Mouse (Mus musculus) CH12.LX (cell line): ENCODE results near the gene Olfr1375. TPM values are rescaled to one million over a fixed set of nuclear protein-coding genes. Genes with fewer than 3 reads are reported as not detected.

Source experiments
- DNase-seq: peaks from one replicate; pipeline ENCODE4 v3.0.0-alpha.2; 2013; ENCODE audit errors: extremely low read depth
- H3K27ac ChIP-seq: 2 replicates; pipeline ENCODE4 v1.5.1; 2012; ENCODE audit warnings: low read depth, mild to moderate bottlenecking, control low read depth, moderate library complexity; ENCODE audit not compliant: insufficient read depth
- H3K27me3 ChIP-seq: replicated peaks from 2 replicates; pipeline ENCODE3; 2012; ENCODE audit warnings: inconsistent platforms
- H3K36me3 ChIP-seq, 2 experiments: replicated peaks in 1 of 2; 2 replicates each; pipeline versions ENCODE3 to v1.6.1; 2012; ENCODE audit warnings: inconsistent platforms in 1 of 2, low read length in 1 of 2, mild to moderate bottlenecking in 1 of 2, mixed read lengths in 1 of 2, moderate library complexity in 1 of 2; ENCODE audit not compliant: control insufficient read depth in 1 of 2, insufficient read depth in 1 of 2
- H3K4me1 ChIP-seq, 2 experiments: 2 replicates each; pipeline ENCODE4 v1.6.1; 2012; ENCODE audit warnings: inconsistent platforms in 1 of 2, moderate library complexity in 1 of 2; ENCODE audit not compliant: insufficient read depth in 2 of 2, control insufficient read depth in 1 of 2
- H3K4me2 ChIP-seq: 2 replicates; pipeline ENCODE4 v1.6.1; 2012; ENCODE audit warnings: low read depth, mild to moderate bottlenecking, control low read depth; ENCODE audit not compliant: poor library complexity, insufficient read depth, severe bottlenecking
- H3K4me3 ChIP-seq, 3 experiments: fragments of 150-350 bp in 1 of 3; sonication (generic) in 1 of 3; replicated peaks in 1 of 3; 2 replicates each; pipeline versions ENCODE3 to v1.5.1; 2011 to 2012; ENCODE audit warnings: low read depth in 2 of 3, low read length in 2 of 3, mild to moderate bottlenecking in 2 of 3, moderate library complexity in 2 of 3, control low read depth in 1 of 3, improper control_type of control experiment in 1 of 3, inconsistent platforms in 1 of 3, mixed read lengths in 1 of 3; ENCODE audit not compliant: poor library complexity in 1 of 3
- H3K79me2 ChIP-seq: replicated peaks from 2 replicates; pipeline ENCODE4 v1.6.1; 2012; ENCODE audit warnings: mild to moderate bottlenecking, moderate library complexity; ENCODE audit not compliant: control insufficient read depth, poor library complexity, insufficient read depth, severe bottlenecking; ENCODE audit errors: extremely low read depth
- H3K9ac ChIP-seq: 2 replicates; pipeline ENCODE4 v1.6.1; 2012; ENCODE audit warnings: low read depth, mild to moderate bottlenecking, control low read depth, moderate library complexity; ENCODE audit not compliant: insufficient read depth
- H3K9me3 ChIP-seq: replicated peaks from 2 replicates; pipeline ENCODE3; 2012; ENCODE audit warnings: low read length, inconsistent platforms, mixed read lengths
- BHLHE40 ChIP-seq: IDR thresholded peaks from 2 replicates; pipeline ENCODE4 v1.6.1; 2011; ENCODE audit warnings: mild to moderate bottlenecking, low read depth, low read length, improper control_type of control experiment
- CHD1 ChIP-seq: IDR thresholded peaks from 2 replicates; pipeline ENCODE4 v1.6.1; 2012; ENCODE audit warnings: low read depth, low read length, improper control_type of control experiment, inconsistent platforms
- CHD2 ChIP-seq: IDR thresholded peaks from 2 replicates; pipeline ENCODE4 v1.6.1; 2011; ENCODE audit warnings: low read length, improper control_type of control experiment
- ELF1 ChIP-seq: IDR thresholded peaks from 2 replicates; pipeline ENCODE4 v1.6.1; 2014; ENCODE audit warnings: low read depth, mild to moderate bottlenecking, inconsistent platforms, low read length, improper control_type of control experiment
- EP300 ChIP-seq: IDR thresholded peaks from 2 replicates; pipeline ENCODE4 v1.6.1; 2011; ENCODE audit warnings: low read length, improper control_type of control experiment
- GABPA ChIP-seq: IDR thresholded peaks from 2 replicates; pipeline ENCODE4 v1.6.1; 2012; ENCODE audit warnings: low read depth, low read length, improper control_type of control experiment, inconsistent platforms; ENCODE audit not compliant: insufficient replicate concordance
- HCFC1 ChIP-seq: IDR thresholded peaks from 2 replicates; pipeline ENCODE4 v1.6.1; 2012; ENCODE audit warnings: low read depth, mild to moderate bottlenecking, inconsistent platforms, low read length, improper control_type of control experiment
- JUN ChIP-seq: IDR thresholded peaks from 2 replicates; pipeline ENCODE4 v1.6.1; 2011; ENCODE audit warnings: low read depth, mild to moderate bottlenecking, low read length, improper control_type of control experiment, moderate library complexity; ENCODE audit not compliant: insufficient read depth
- MAFK ChIP-seq: IDR thresholded peaks from 2 replicates; pipeline ENCODE4 v1.6.1; 2011; ENCODE audit warnings: low read length, improper control_type of control experiment; ENCODE audit not compliant: insufficient replicate concordance
- MEF2A ChIP-seq: IDR thresholded peaks from 2 replicates; pipeline ENCODE4 v1.6.1; 2014; ENCODE audit warnings: low read depth, mild to moderate bottlenecking, inconsistent platforms, low read length, improper control_type of control experiment, borderline replicate concordance
- MXI1 ChIP-seq: IDR thresholded peaks from 2 replicates; pipeline ENCODE4 v1.6.1; 2011; ENCODE audit warnings: mild to moderate bottlenecking, low read depth, low read length, improper control_type of control experiment
- MYC ChIP-seq: IDR thresholded peaks from 2 replicates; pipeline ENCODE4 v1.6.1; 2011; ENCODE audit warnings: low read depth, mild to moderate bottlenecking, improper control_type of control experiment, low read length
- NRF1 ChIP-seq: IDR thresholded peaks from 2 replicates; pipeline ENCODE4 v1.6.1; 2014; ENCODE audit warnings: low read depth, mild to moderate bottlenecking, inconsistent platforms, low read length, improper control_type of control experiment, moderate library complexity
- RAD21 ChIP-seq: IDR thresholded peaks from 2 replicates; pipeline ENCODE4 v1.6.1; 2011; ENCODE audit warnings: low read depth, mild to moderate bottlenecking, low read length, improper control_type of control experiment, moderate library complexity
- SIN3A ChIP-seq: IDR thresholded peaks from 2 replicates; pipeline ENCODE4 v1.6.1; 2012; ENCODE audit warnings: low read length, improper control_type of control experiment, inconsistent platforms
- TBP ChIP-seq: conservative IDR thresholded peaks from 2 replicates; pipeline ENCODE4 v1.6.1; 2011; ENCODE audit warnings: low read depth, low read length, improper control_type of control experiment
- TCF12 ChIP-seq: IDR thresholded peaks from 2 replicates; pipeline ENCODE4 v1.6.1; 2014; ENCODE audit warnings: low read depth, mild to moderate bottlenecking, inconsistent platforms, low read length, improper control_type of control experiment
- UBTF ChIP-seq: IDR thresholded peaks from 2 replicates; pipeline ENCODE4 v1.6.1; 2012; ENCODE audit warnings: low read depth, mild to moderate bottlenecking, inconsistent platforms, low read length, improper control_type of control experiment, moderate library complexity
- ZKSCAN1 ChIP-seq: IDR thresholded peaks from 2 replicates; pipeline ENCODE4 v1.6.1; 2012; ENCODE audit warnings: low read depth, inconsistent platforms, low read length, improper control_type of control experiment, borderline replicate concordance
- ZMIZ1 ChIP-seq: IDR thresholded peaks from 2 replicates; pipeline ENCODE4 v1.6.1; 2012; ENCODE audit warnings: low read depth, mild to moderate bottlenecking, inconsistent platforms, low read length, improper control_type of control experiment
- ZNF384 ChIP-seq: IDR thresholded peaks from 2 replicates; pipeline ENCODE4 v1.6.1; 2012; ENCODE audit warnings: low read depth, low read length, improper control_type of control experiment, inconsistent platforms
- dilution Hi-C: fragments of 300-500 bp; cut with MboI; formaldehyde crosslinking; loops from 2 replicates; pipeline ENCODE4 v1.14.3; 2020; ENCODE audit warnings: low sequenced_read_pairs; ENCODE audit not compliant: extremely low pct_unique_long_range_greater_than_20kb, extremely low pct_ligation_motif_present
- in situ Hi-C: fragments of 300-500 bp; cut with MboI; formaldehyde crosslinking; loops from 3 replicates; pipeline ENCODE4 v1.14.3; 2019; ENCODE audit warnings: low sequenced_read_pairs, low pct_ligation_motif_present, low pct_unique_long_range_greater_than_20kb, mixed read lengths
- polyA plus RNA-seq: library from polyadenylated mRNA; unstranded; fragments of >175 nt; gene quantifications from 2 replicates; pipeline ENCODE4 v1.2.1, GENCODE M21; 2012; ENCODE audit warnings: low read depth; ENCODE audit not compliant: insufficient read length
- total RNA-seq, 2 experiments: library from RNA; depleted of rRNA; stranded (reverse); fragments of 300-350 nt in 1 of 2; fragments of >200 nt in 1 of 2; gene quantifications; 2 replicates each; pipeline ENCODE4 v1.2.3; 2012 to 2014

Gene Olfr1375
- total and polyA plus RNA-seq, 3 experiments: not detected

- H3K36me3 ChIP-seq: no peaks in the 10 kb centered on the region
- TF ChIP-seq ZMIZ1: no peak
- no peak for TF ChIP-seq HCFC1
- TF ChIP-seq CHD2: no peak
- TF ChIP-seq ELF1: no peak
- no peak for TF ChIP-seq GABPA
- TF ChIP-seq JUN: no peak
- TF ChIP-seq RAD21: no peak
- TF ChIP-seq ZNF384: no peak
- TF ChIP-seq MAFK: no peak
- TF ChIP-seq NRF1: no peak
- TF ChIP-seq MEF2A: no peak
- TF ChIP-seq CHD1: no peak
- TF ChIP-seq MYC: no peak
- no peak for TF ChIP-seq TCF12
- no peak for TF ChIP-seq EP300
- TF ChIP-seq UBTF: no peak
- no peak overlapping the region for H3K27ac ChIP-seq
- no peak overlapping the region for H3K4me3 ChIP-seq
- H3K9ac ChIP-seq: no peak overlapping the region
- dilution Hi-C loops (no loop called here), in situ Hi-C loops (no loop called here)
- no peaks in the 10 kb centered on the region; a peak in 1 of 4 replicates for H3K4me1 ChIP-seq
- no peaks in the 10 kb centered on the region for H3K79me2 ChIP-seq
- DNase-seq: no peak
- H3K4me2 ChIP-seq: no peak overlapping the region
- peaks cover 77% of the 10 kb centered on the region for H3K27me3 ChIP-seq
- no peaks in the 10 kb centered on the region for H3K9me3 ChIP-seq
These were observed 36.6 kb downstream of the Olfr1375 start for GRCm38 (mm10) chr11:51084527-51084926.

- H3K36me3 ChIP-seq: no peaks in the 10 kb centered on the region
- H3K4me2 ChIP-seq: no peak overlapping the region
- no peaks in the 10 kb centered on the region for H3K9me3 ChIP-seq
- no peak overlapping the region for H3K4me3 ChIP-seq
- no peaks in the 10 kb centered on the region; a peak in 1 of 4 replicates for H3K4me1 ChIP-seq
- TF ChIP-seq NRF1: no peak
- no peak for TF ChIP-seq MXI1
- no peak for TF ChIP-seq SIN3A
- no peak for TF ChIP-seq CHD1
- TF ChIP-seq BHLHE40: no peak
- no peak for TF ChIP-seq ZKSCAN1
- no peak for TF ChIP-seq MEF2A
- no peak for TF ChIP-seq TBP
- H3K9ac ChIP-seq: no peak overlapping the region
- no peak for DNase-seq
- peaks cover 79% of the 10 kb centered on the region for H3K27me3 ChIP-seq
- no peaks in the 10 kb centered on the region for H3K79me2 ChIP-seq
- in situ Hi-C loops: no loop called here
- no peak overlapping the region for H3K27ac ChIP-seq
- dilution Hi-C loops: no loop called here
These were observed 37.4 kb downstream of the Olfr1375 start for GRCm38 (mm10) chr11:51085269-51085668.

Other genes with a start within 250 kb of the Olfr1375 start
- gene Zfp354c, start 220.4 kb upstream of the Olfr1375 start, total RNA-seq (2012; rRNA removed): 1.1 and 1.4 TPM in 2 replicates
- gene Zfp354c, start 220.4 kb upstream of the Olfr1375 start, total RNA-seq (2014; rRNA removed): 1.9 and 2.1 TPM in 2 replicates
- 2.2 TPM in 2 replicates for gene Zfp354c, start 220.4 kb upstream of the Olfr1375 start, polyA plus RNA-seq
- gene Zfp879, start 206.6 kb upstream of the Olfr1375 start, total RNA-seq (2012; rRNA removed): not detected in 2 replicates
- not detected in 2 replicates for gene Zfp879, start 206.6 kb upstream of the Olfr1375 start, total RNA-seq (2014; rRNA removed)
- not detected in 2 replicates for gene Zfp879, start 206.6 kb upstream of the Olfr1375 start, polyA plus RNA-seq
- gene Grm6, start 197.4 kb upstream of the Olfr1375 start, total RNA-seq (2012; rRNA removed): 0.08 and 0.21 TPM in 2 replicates
- 0.23 and 0.42 TPM in 2 replicates for gene Grm6, start 197.4 kb upstream of the Olfr1375 start, total RNA-seq (2014; rRNA removed)
- 0.74 and 1.0 TPM in 2 replicates for gene Grm6, start 197.4 kb upstream of the Olfr1375 start, polyA plus RNA-seq
- not detected in 2 replicates for gene Zfp454, start 160.5 kb upstream of the Olfr1375 start, total RNA-seq (2012; rRNA removed)
- not detected in 2 replicates for gene Zfp454, start 160.5 kb upstream of the Olfr1375 start, total RNA-seq (2014; rRNA removed)
- not detected in 2 replicates for gene Zfp454, start 160.5 kb upstream of the Olfr1375 start, polyA plus RNA-seq
- gene Zfp2, start 131.9 kb upstream of the Olfr1375 start, total RNA-seq (2012; rRNA removed): not detected in 2 replicates
- not detected in 2 replicates for gene Zfp2, start 131.9 kb upstream of the Olfr1375 start, total RNA-seq (2014; rRNA removed)
- gene Zfp2, start 131.9 kb upstream of the Olfr1375 start, polyA plus RNA-seq: not detected in 2 replicates
- gene Zfp354b, start 116.5 kb upstream of the Olfr1375 start, total RNA-seq (2012; rRNA removed): not detected in 2 replicates
- gene Zfp354b, start 116.5 kb upstream of the Olfr1375 start, total RNA-seq (2014; rRNA removed): not detected in 2 replicates
- not detected in 2 replicates for gene Zfp354b, start 116.5 kb upstream of the Olfr1375 start, polyA plus RNA-seq
- gene 4933414I15Rik, start 104.3 kb upstream of the Olfr1375 start, total RNA-seq (2012; rRNA removed): not detected in 2 replicates
- gene 4933414I15Rik, start 104.3 kb upstream of the Olfr1375 start, total RNA-seq (2014; rRNA removed): not detected in 2 replicates
- gene 4933414I15Rik, start 104.3 kb upstream of the Olfr1375 start, polyA plus RNA-seq: not detected in 2 replicates
- not detected in 2 replicates for gene Prop1, start 94.3 kb upstream of the Olfr1375 start, total RNA-seq (2012; rRNA removed)
- not detected in 2 replicates for gene Prop1, start 94.3 kb upstream of the Olfr1375 start, total RNA-seq (2014; rRNA removed)
- gene Prop1, start 94.3 kb upstream of the Olfr1375 start, polyA plus RNA-seq: not detected in 2 replicates
- not detected in 2 replicates for gene Olfr1378, start 81.6 kb upstream of the Olfr1375 start, total RNA-seq (2012; rRNA removed)
- gene Olfr1378, start 81.6 kb upstream of the Olfr1375 start, total RNA-seq (2014; rRNA removed): not detected in 2 replicates
- not detected in 2 replicates for gene Olfr1378, start 81.6 kb upstream of the Olfr1375 start, polyA plus RNA-seq
- gene Olfr1377, start 66.1 kb upstream of the Olfr1375 start, total RNA-seq (2012; rRNA removed): not detected in 2 replicates
- not detected in 2 replicates for gene Olfr1377, start 66.1 kb upstream of the Olfr1375 start, total RNA-seq (2014; rRNA removed)
- not detected in 2 replicates for gene Olfr1377, start 66.1 kb upstream of the Olfr1375 start, polyA plus RNA-seq
- gene Olfr51, start 44.5 kb upstream of the Olfr1375 start, total RNA-seq (2012; rRNA removed): not detected in 2 replicates
- not detected in 2 replicates for gene Olfr51, start 44.5 kb upstream of the Olfr1375 start, total RNA-seq (2014; rRNA removed)
- not detected in 2 replicates for gene Olfr51, start 44.5 kb upstream of the Olfr1375 start, polyA plus RNA-seq
- gene Olfr54, start 33.9 kb upstream of the Olfr1375 start, total RNA-seq (2012; rRNA removed): not detected in 2 replicates
- gene Olfr54, start 33.9 kb upstream of the Olfr1375 start, total RNA-seq (2014; rRNA removed): not detected in 2 replicates
- not detected in 2 replicates for gene Olfr54, start 33.9 kb upstream of the Olfr1375 start, polyA plus RNA-seq
- gene Zfp354a, start 11.1 kb downstream of the Olfr1375 start, total RNA-seq (2012; rRNA removed): not detected in 2 replicates
- not detected in 2 replicates for gene Zfp354a, start 11.1 kb downstream of the Olfr1375 start, total RNA-seq (2014; rRNA removed)
- gene Zfp354a, start 11.1 kb downstream of the Olfr1375 start, polyA plus RNA-seq: not detected in 2 replicates
- gene Gm12569, start 172.4 kb downstream of the Olfr1375 start, total RNA-seq (2012; rRNA removed): 5.9 and 6.5 TPM in 2 replicates
- 2.1 and 2.9 TPM in 2 replicates for gene Gm12569, start 172.4 kb downstream of the Olfr1375 start, total RNA-seq (2014; rRNA removed)
- gene Gm12569, start 172.4 kb downstream of the Olfr1375 start, polyA plus RNA-seq: 2.0 and 2.6 TPM in 2 replicates
- gene Clk4, start 213.6 kb downstream of the Olfr1375 start, total RNA-seq (2012; rRNA removed): 70.5 and 72.2 TPM in 2 replicates
- gene Clk4, start 213.6 kb downstream of the Olfr1375 start, total RNA-seq (2014; rRNA removed): 93.4 and 105 TPM in 2 replicates
- gene Clk4, start 213.6 kb downstream of the Olfr1375 start, polyA plus RNA-seq: 64.1 and 70.8 TPM in 2 replicates
- 0.25 and 0.34 TPM in 2 replicates for gene BC049762, start 214.9 kb downstream of the Olfr1375 start, total RNA-seq (2012; rRNA removed)
- gene BC049762, start 214.9 kb downstream of the Olfr1375 start, total RNA-seq (2014; rRNA removed): 0.36 TPM in 1 of 2 replicates, not detected in the other
- 0.31 and 0.38 TPM in 2 replicates for gene BC049762, start 214.9 kb downstream of the Olfr1375 start, polyA plus RNA-seq
- 0.08 and 0.21 TPM in 2 replicates for gene Col23a1, start 241.8 kb downstream of the Olfr1375 start, total RNA-seq (2012; rRNA removed)
- gene Col23a1, start 241.8 kb downstream of the Olfr1375 start, total RNA-seq (2014; rRNA removed): 0.04 and 0.11 TPM in 2 replicates
- 0.20 and 0.38 TPM in 2 replicates for gene Col23a1, start 241.8 kb downstream of the Olfr1375 start, polyA plus RNA-seq